ENCODE assay signal across 17 mouse cellular contexts in genomic region chr4:137366097-137366496, GRCm38 (mm10). TPM values are rescaled to one million over a fixed set of nuclear protein-coding genes. Genes with fewer than 3 reads are reported as not detected.
"Had no signal": no experiment of that assay in that cellular context is flagged by ENCODE, and none has a peak within 500 bp of the region (broad histone marks: within the 10 kb centered on the region; RNA-seq: fewer than 3 reads in every experiment).

No protein-coding gene starts in this region.

- H3K27ac ChIP-seq: kidney, postnatal 0 days; limb, embryonic 15.5 days; midbrain, embryonic 13.5 days had no signal

- H3K27me3 ChIP-seq: limb, embryonic 15.5 days; midbrain, embryonic 13.5 days had no signal

- ATAC-seq: inflammation-experienced regulatory T-cells, adult 6 months; intestine, postnatal 0 days; midbrain, embryonic 13.5 days had no signal

- DNase-seq: kidney, adult 8-10 months; kidney, postnatal 36 days; layer of hippocampus, postnatal 36 days; lung, adult 18-20 months; right cerebral cortex, postnatal 14 days; thymus, postnatal 14 days had no signal

- H3K4me3 ChIP-seq: limb, embryonic 15.5 days; midbrain, embryonic 13.5 days had no signal

- H3K36me3 ChIP-seq: limb, embryonic 15.5 days; midbrain, embryonic 13.5 days had no signal

- H3K9ac ChIP-seq: limb, embryonic 15.5 days; midbrain, embryonic 13.5 days had no signal

- H3K4me2 ChIP-seq: limb, embryonic 15.5 days; midbrain, embryonic 13.5 days had no signal

- H3K9me3 ChIP-seq: limb, embryonic 15.5 days; midbrain, embryonic 13.5 days had no signal

RNA-seq across cellular contexts. Expression of gene Cela3a, which starts 43.5 kb away (rescaled TPM):
- polyA plus RNA-seq: inflammation-experienced regulatory T-cells, adult 6 months; intestine, postnatal 0 days; kidney, postnatal 0 days; limb, embryonic 11.5 days; limb, embryonic 15.5 days; lung, embryonic 16.5 days; midbrain, embryonic 13.5 days; midbrain, postnatal 0 days; neural tube, embryonic 14.5 days; stomach, embryonic 14.5 days; urinary bladder, adult 2 months had no signal
